Mouse (Mus musculus): ENCODE results near the gene Fahd1. TPM values are rescaled to one million over a fixed set of nuclear protein-coding genes. Genes with fewer than 3 reads are reported as not detected.

Fahd1 gene
- polyA plus RNA-seq, 1 experiment from 2014 or later, result 20.7 TPM

GRCm38 (mm10) chr17:24891321-24891720, 41.2 kb upstream of the Fahd1 start:
- DNase-seq (ENCODE audit: low spot score), result no peak
- Histone ChIP-seq H3K4me1 (replicated peaks) (peaks cover 42% of the 10 kb centered on the region), H3K4me3 (0 out of 2 replicates have a peak overlapping the region, but pooled peaks have one; percentile 3), H3K9me3 (no peaks in the 10 kb centered on the region), H3K27ac (no peak overlapping the region), H3K36me3 (peaks cover 51% of the 10 kb centered on the region), H3K27me3 (ENCODE audit: insufficient read depth, poor library complexity, severe bottlenecking) (no peaks in the 10 kb centered on the region)
- 87% methylated on average over 13 of the region's 13 CpGs for WGBS

GRCm38 (mm10) chr17:24890151-24891092, 40.3 kb upstream of the Fahd1 start:
- Histone ChIP-seq H3K36me3 (peaks cover 51% of the 10 kb centered on the region), H3K9me3 (no peaks in the 10 kb centered on the region), H3K4me1 (replicated peaks) (peaks cover 39% of the 10 kb centered on the region), H3K27me3 (ENCODE audit: insufficient read depth, poor library complexity, severe bottlenecking) (no peaks in the 10 kb centered on the region), H3K4me3 (0 out of 2 replicates have a peak overlapping the region, but pooled peaks have one; percentile 3), H3K27ac (no peak overlapping the region)
- DNase-seq (ENCODE audit: low spot score), result no peak
- 91% methylated on average over 19 of the region's 19 CpGs for WGBS

- Histone ChIP-seq H3K36me3 (peaks cover 63% of the 10 kb centered on the region), H3K27me3 (ENCODE audit: insufficient read depth, poor library complexity, severe bottlenecking) (no peaks in the 10 kb centered on the region), H3K4me1 (replicated peaks) (peaks cover 39% of the 10 kb centered on the region), H3K4me3 (no peak overlapping the region), H3K27ac (no peak overlapping the region), H3K9me3 (no peaks in the 10 kb centered on the region)
- no peak for DNase-seq (ENCODE audit: low spot score)
- 92% methylated on average over 3 of the region's 3 CpGs for WGBS
Measured at GRCm38 (mm10) chr17:24888862-24889261, 38.7 kb upstream of the Fahd1 start.

- WGBS, result 68% methylated on average over 18 of the region's 18 CpGs
- no peak for DNase-seq (ENCODE audit: low spot score)
- H3K9me3 ChIP-seq, result no peaks in the 10 kb centered on the region
- no peaks in the 10 kb centered on the region for H3K27me3 ChIP-seq (ENCODE audit: insufficient read depth, poor library complexity, severe bottlenecking)
- peaks cover 66% of the 10 kb centered on the region for H3K36me3 ChIP-seq
- H3K4me1 ChIP-seq (replicated peaks), result peaks cover 32% of the 10 kb centered on the region
- H3K27ac ChIP-seq, result peak overlapping the region; percentile 91
- peak overlapping the region; percentile 93 for H3K4me3 ChIP-seq
Measured at GRCm38 (mm10) chr17:24887291-24888080, 37.3 kb upstream of the Fahd1 start.

- 1% methylated on average over 18 of the region's 18 CpGs for WGBS
- Histone ChIP-seq H3K4me1 (replicated peaks) (peaks cover 32% of the 10 kb centered on the region), H3K9me3 (no peaks in the 10 kb centered on the region), H3K36me3 (peaks cover 66% of the 10 kb centered on the region), H3K27ac (peak overlapping the region; percentile 91), H3K27me3 (ENCODE audit: insufficient read depth, poor library complexity, severe bottlenecking) (no peaks in the 10 kb centered on the region), H3K4me3 (peak overlapping the region; percentile 93)
- no peak for DNase-seq (ENCODE audit: low spot score)
Measured at GRCm38 (mm10) chr17:24886932-24887271, 36.7 kb upstream of the Fahd1 start.

GRCm38 (mm10) chr17:24886134-24886931, 36.2 kb upstream of the Fahd1 start, which contains the start of the genes Nubp2 and Spsb3:
Gene Nubp2, minus strand, starts transcription at chr17:24886349.
Gene Spsb3, plus strand, starts transcription at chr17:24886643.
- Histone ChIP-seq H3K27me3 (ENCODE audit: insufficient read depth, poor library complexity, severe bottlenecking) (no peaks in the 10 kb centered on the region), H3K36me3 (peaks cover 61% of the 10 kb centered on the region), H3K27ac (peak within 1 kb of the TSS; percentile 91), H3K9me3 (no peaks in the 10 kb centered on the region), H3K4me3 (peak within 1 kb of the TSS; percentile 93), H3K4me1 (replicated peaks) (peaks cover 34% of the 10 kb centered on the region)
- WGBS, result under 1% methylated on average over 69 of the region's 69 CpGs
- peak; percentile 96 for DNase-seq (ENCODE audit: low spot score)

GRCm38 (mm10) chr17:24885356-24886133, 35.4 kb upstream of the Fahd1 start:
- peak overlapping the region; percentile 73 for H3K27ac ChIP-seq

GRCm38 (mm10) chr17:24884391-24884790, 34.2 kb upstream of the Fahd1 start:
- H3K9me3 ChIP-seq, result no peaks in the 10 kb centered on the region
- peaks cover 38% of the 10 kb centered on the region for H3K4me1 ChIP-seq (replicated peaks)
- H3K4me3 ChIP-seq, result peak overlapping the region; percentile 93; the same call in 1 of the 2 replicates
- H3K27ac ChIP-seq, result no peak overlapping the region
- no peaks in the 10 kb centered on the region for H3K27me3 ChIP-seq (ENCODE audit: insufficient read depth, poor library complexity, severe bottlenecking)
- H3K36me3 ChIP-seq, result peaks cover 42% of the 10 kb centered on the region
- 89% methylated on average over 6 of the region's 6 CpGs for WGBS
- no peak for DNase-seq (ENCODE audit: low spot score)

More at GRCm38 (mm10) chr17:24885356-24886133, 35.4 kb upstream of the Fahd1 start:
- peak overlapping the region; percentile 93 for H3K4me3 ChIP-seq
- DNase-seq (ENCODE audit: low spot score), result no peak
- no peaks in the 10 kb centered on the region for H3K9me3 ChIP-seq
- H3K27me3 ChIP-seq (ENCODE audit: insufficient read depth, poor library complexity, severe bottlenecking), result no peaks in the 10 kb centered on the region
- 27% methylated on average over 22 of the region's 22 CpGs for WGBS
- H3K36me3 ChIP-seq, result peaks cover 54% of the 10 kb centered on the region
- H3K4me1 ChIP-seq (replicated peaks), result peaks cover 38% of the 10 kb centered on the region

GRCm38 (mm10) chr17:24881738-24882440, 31.7 kb upstream of the Fahd1 start:
- 0 out of 2 replicates have a peak overlapping the region, but pooled peaks have one; percentile 17 for H3K27ac ChIP-seq
- no peaks in the 10 kb centered on the region for H3K27me3 ChIP-seq (ENCODE audit: insufficient read depth, poor library complexity, severe bottlenecking)
- WGBS, result 50% methylated on average over 7 of the region's 7 CpGs
- no peaks in the 10 kb centered on the region for H3K9me3 ChIP-seq
- no peak overlapping the region for H3K4me3 ChIP-seq
- peaks cover 33% of the 10 kb centered on the region for H3K36me3 ChIP-seq
- peak; percentile 56 for DNase-seq (ENCODE audit: low spot score)
- H3K4me1 ChIP-seq (replicated peaks), result peaks cover 43% of the 10 kb centered on the region

GRCm38 (mm10) chr17:24878531-24878930, 28.4 kb upstream of the Fahd1 start:
- peak overlapping the region; percentile 70 for H3K27ac ChIP-seq

GRCm38 (mm10) chr17:24878117-24878397, 27.9 kb upstream of the Fahd1 start:
- Histone ChIP-seq H3K9me3 (no peaks in the 10 kb centered on the region), H3K27me3 (ENCODE audit: insufficient read depth, poor library complexity, severe bottlenecking) (no peaks in the 10 kb centered on the region), H3K4me1 (replicated peaks) (peaks cover 26% of the 10 kb centered on the region), H3K27ac (peak overlapping the region; percentile 70), H3K36me3 (peaks cover 13% of the 10 kb centered on the region), H3K4me3 (no peak overlapping the region)
- WGBS, result 35% methylated on average over 5 of the region's 5 CpGs
- DNase-seq (ENCODE audit: low spot score), result no peak

More at GRCm38 (mm10) chr17:24878531-24878930, 28.4 kb upstream of the Fahd1 start:
- Histone ChIP-seq H3K36me3 (peaks cover 18% of the 10 kb centered on the region), H3K27me3 (ENCODE audit: insufficient read depth, poor library complexity, severe bottlenecking) (no peaks in the 10 kb centered on the region), H3K9me3 (no peaks in the 10 kb centered on the region), H3K4me3 (no peak overlapping the region), H3K4me1 (replicated peaks) (peaks cover 26% of the 10 kb centered on the region)
- 76% methylated on average over 8 of the region's 8 CpGs for WGBS
- no peak for DNase-seq (ENCODE audit: low spot score)
